Mouse (Mus musculus) ES-Bruce4 (cell line): Measurements from ENCODE around the gene Elfn1. TPM values are rescaled to one million over a fixed set of nuclear protein-coding genes. Genes with fewer than 3 reads are reported as not detected.

ENCODE experiments used
- H3K27ac ChIP-seq: 2 replicates; pipeline ENCODE4 v1.5.1; 2012; ENCODE audit warnings: low read length, inconsistent platforms; ENCODE audit not compliant: insufficient read depth
- H3K27me3 ChIP-seq: 2 replicates; pipeline ENCODE4 v1.6.1; 2012; ENCODE audit warnings: mild to moderate bottlenecking, low read length, inconsistent platforms; ENCODE audit not compliant: control insufficient read depth, poor library complexity, insufficient read depth, severe bottlenecking
- H3K36me3 ChIP-seq: 2 replicates; pipeline ENCODE4 v1.6.1; 2012; ENCODE audit warnings: inconsistent platforms, mild to moderate bottlenecking, low read length, moderate library complexity; ENCODE audit not compliant: control insufficient read depth, poor library complexity, insufficient read depth, severe bottlenecking
- H3K4me1 ChIP-seq: one replicate; pipeline ENCODE4 v1.8.1; 2011; ENCODE audit warnings: low read length; ENCODE audit not compliant: control insufficient read depth, insufficient read depth
- H3K4me3 ChIP-seq: 2 replicates; pipeline ENCODE4 v1.5.1; 2011; ENCODE audit warnings: low read depth, mild to moderate bottlenecking, low read length
- H3K9ac ChIP-seq: 2 replicates; pipeline ENCODE4 v1.6.1; 2012; ENCODE audit warnings: low read depth, mild to moderate bottlenecking, inconsistent platforms; ENCODE audit not compliant: poor library complexity, severe bottlenecking
- H3K9me3 ChIP-seq: replicated peaks from 2 replicates; pipeline ENCODE4 v1.6.1; 2012; ENCODE audit warnings: mild to moderate bottlenecking, low read length, inconsistent platforms; ENCODE audit not compliant: control insufficient read depth, poor library complexity, insufficient read depth, severe bottlenecking
- CTCF ChIP-seq: IDR thresholded peaks from one replicate; pipeline ENCODE4 v1.8.1; 2011; ENCODE audit warnings: low read depth, low read length
- EP300 ChIP-seq: IDR thresholded peaks from 2 replicates; pipeline ENCODE4 v1.6.1; 2011; ENCODE audit warnings: low read depth, low read length; ENCODE audit not compliant: insufficient read depth
- POLR2A ChIP-seq: IDR thresholded peaks from one replicate; pipeline ENCODE4 v1.8.1; 2011; ENCODE audit warnings: low read length; ENCODE audit not compliant: insufficient read depth
- polyA plus RNA-seq: library from polyadenylated mRNA; stranded (reverse); fragments of >200 nt; gene quantifications from 2 replicates; pipeline ENCODE4 v1.2.4, GENCODE M21; 2011; ENCODE audit warnings: low read depth; ENCODE audit not compliant: missing spikeins, insufficient read depth, insufficient read length

Gene Elfn1
- polyA plus RNA-seq, 1 experiment, result 0.15 TPM

DNA sequence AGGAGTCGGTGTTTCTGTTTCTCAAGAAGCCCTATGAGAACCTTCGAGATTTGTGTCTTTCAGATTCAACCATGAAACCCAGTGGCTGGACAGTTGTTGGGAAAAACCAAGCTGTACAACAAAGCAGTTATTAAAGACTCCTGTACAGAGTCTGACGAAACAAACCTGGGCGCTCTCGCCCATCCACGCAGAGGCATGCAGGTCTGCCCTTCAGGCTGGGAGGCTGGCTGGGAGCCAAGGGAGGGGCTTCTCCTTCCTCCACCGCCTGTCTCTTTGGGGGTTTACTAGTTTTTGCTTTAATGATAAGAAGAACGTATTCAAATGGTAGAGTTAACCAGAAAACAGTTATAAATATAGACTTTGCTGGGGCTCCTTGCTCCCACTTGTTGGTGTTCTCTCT is 99.1 kb downstream of the Elfn1 start:
- no peaks in the 10 kb centered on the region for H3K4me1 ChIP-seq
- H3K27ac ChIP-seq, result no peak overlapping the region
- no peak overlapping the region for H3K9ac ChIP-seq
- H3K9me3 ChIP-seq, result no peaks in the 10 kb centered on the region
- no peaks in the 10 kb centered on the region for H3K27me3 ChIP-seq
- TF ChIP-seq POLR2A (no peak), CTCF (no peak), EP300 (no peak)
- H3K4me3 ChIP-seq, result no peak overlapping the region
- H3K36me3 ChIP-seq, result no peaks in the 10 kb centered on the region

DNA sequence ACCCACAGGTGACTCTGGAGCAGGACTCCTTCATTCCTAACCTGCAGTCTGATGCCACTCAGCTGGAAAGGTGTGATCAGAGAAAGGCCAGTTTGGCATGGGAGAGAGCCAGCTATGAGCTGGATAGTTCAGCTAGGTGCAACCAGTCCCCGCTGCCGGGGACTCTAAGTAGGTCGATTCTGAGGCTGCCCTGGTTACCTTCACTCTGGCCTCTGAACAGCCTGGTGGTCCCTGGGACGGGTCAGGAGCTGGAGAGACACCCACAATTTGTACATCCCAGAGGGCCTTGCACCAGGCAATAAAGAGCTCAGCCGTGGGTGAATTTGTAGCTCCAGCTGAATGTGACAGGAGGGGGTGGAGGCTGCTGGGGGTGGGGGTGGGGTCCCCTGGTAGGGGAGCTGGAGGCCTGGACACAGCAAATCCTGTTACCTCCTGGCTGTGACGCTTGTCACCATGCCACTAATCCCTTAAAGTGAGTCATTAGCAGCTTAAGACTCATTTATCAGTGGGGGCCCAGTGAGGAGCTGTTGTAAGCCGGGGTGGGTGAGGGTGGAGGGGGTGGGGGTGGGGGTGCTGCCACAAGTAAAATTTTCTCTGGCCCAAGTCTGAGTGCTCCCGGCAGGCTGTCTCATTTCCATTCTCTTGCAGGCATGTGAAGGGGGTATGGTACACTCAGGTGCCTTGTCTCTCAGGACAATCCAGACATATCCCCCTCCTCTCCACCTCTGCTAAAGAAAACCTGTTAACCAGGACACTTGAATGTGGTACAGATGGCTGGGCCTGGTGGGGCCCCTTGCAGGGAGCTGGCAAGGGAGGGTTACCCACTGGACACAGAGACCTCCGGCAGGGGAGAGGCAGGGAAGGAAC is 100.1 kb downstream of the Elfn1 start:
- Histone ChIP-seq H3K4me3 (no peak overlapping the region), H3K9ac (no peak overlapping the region), H3K27me3 (no peaks in the 10 kb centered on the region), H3K4me1 (no peaks in the 10 kb centered on the region), H3K36me3 (no peaks in the 10 kb centered on the region), H3K27ac (no peak overlapping the region), H3K9me3 (no peaks in the 10 kb centered on the region)
- TF ChIP-seq POLR2A, result no peak
- TF ChIP-seq CTCF, result no peak
- TF ChIP-seq EP300, result no peak

DNA sequence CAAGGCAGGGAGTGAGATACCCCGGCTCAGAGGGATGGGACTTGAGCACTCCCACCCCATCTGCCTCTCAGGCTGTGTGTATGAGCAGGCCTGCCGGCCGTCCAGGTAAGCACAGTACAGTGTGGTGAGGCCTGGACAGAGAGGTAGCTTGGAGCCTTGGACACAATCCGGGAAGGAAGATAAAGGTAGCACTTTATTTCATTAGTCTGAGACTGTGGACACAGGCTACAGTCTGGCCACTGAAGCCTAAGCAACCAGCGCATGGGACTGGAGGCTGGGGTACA is 100.7 kb downstream of the Elfn1 start:
- Histone ChIP-seq H3K9ac (no peak overlapping the region), H3K36me3 (no peaks in the 10 kb centered on the region), H3K27ac (no peak overlapping the region), H3K27me3 (no peaks in the 10 kb centered on the region), H3K9me3 (no peaks in the 10 kb centered on the region), H3K4me1 (no peaks in the 10 kb centered on the region), H3K4me3 (no peak overlapping the region)
- no peak for TF ChIP-seq CTCF
- TF ChIP-seq EP300, result no peak
- TF ChIP-seq POLR2A, result no peak

DNA sequence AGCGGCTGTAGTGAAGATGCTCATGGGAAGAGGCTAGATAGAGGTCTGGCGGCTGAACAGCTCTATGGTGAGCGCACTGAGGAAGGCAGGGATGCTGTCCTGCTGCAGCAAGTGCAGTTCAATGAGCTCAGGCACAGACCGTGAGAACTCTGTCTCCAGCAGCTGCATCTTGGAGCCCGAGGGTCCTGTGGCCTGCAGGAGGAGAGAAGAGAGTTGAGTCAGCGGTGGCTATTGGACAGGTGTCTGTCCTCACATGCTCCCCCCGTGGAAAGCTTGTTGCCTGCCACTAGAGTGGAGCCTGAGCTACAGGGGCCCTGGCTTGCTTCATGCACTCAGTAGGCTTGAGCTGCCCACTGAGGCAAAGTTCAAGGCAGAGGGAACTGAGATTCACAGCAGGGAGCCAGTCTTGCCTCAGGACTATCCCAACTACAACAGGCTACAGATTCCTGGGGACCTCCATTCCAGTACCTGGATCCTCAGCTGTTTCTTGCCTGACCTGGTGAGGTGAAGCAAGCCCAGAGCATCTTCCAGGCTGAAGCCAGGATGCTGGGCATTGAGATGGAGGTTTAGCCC is 101.4 kb downstream of the Elfn1 start:
- Histone ChIP-seq H3K27me3 (no peaks in the 10 kb centered on the region), H3K9me3 (no peaks in the 10 kb centered on the region), H3K36me3 (no peaks in the 10 kb centered on the region), H3K4me1 (no peaks in the 10 kb centered on the region), H3K4me3 (no peak overlapping the region), H3K27ac (no peak overlapping the region), H3K9ac (no peak overlapping the region)
- TF ChIP-seq POLR2A (no peak), CTCF (no peak), EP300 (no peak)

DNA sequence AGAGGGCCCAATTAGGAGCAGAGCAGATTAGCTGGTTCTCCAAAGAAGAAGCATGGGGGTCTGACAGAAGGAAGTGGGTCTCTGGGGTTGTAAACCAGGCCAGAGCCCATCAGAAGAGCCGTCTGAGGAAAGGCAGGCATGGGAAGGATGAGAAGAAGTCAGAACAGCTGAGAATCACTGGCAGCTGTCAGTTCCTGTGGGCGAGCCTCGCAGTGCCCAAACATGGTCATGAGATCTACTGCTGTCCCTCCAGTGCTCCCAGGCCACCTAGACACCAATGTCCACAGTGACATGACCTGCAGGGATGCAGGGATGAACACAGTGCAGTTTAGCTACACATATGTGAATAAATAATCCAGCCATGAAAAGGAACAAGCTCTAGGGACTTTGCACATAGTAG is 102.7 kb downstream of the Elfn1 start:
- H3K27me3 ChIP-seq, result no peaks in the 10 kb centered on the region
- no peak overlapping the region for H3K4me3 ChIP-seq
- TF ChIP-seq EP300, result no peak
- no peak for TF ChIP-seq CTCF
- no peak for TF ChIP-seq POLR2A
- H3K36me3 ChIP-seq, result no peaks in the 10 kb centered on the region
- H3K9me3 ChIP-seq, result no peaks in the 10 kb centered on the region
- no peaks in the 10 kb centered on the region for H3K4me1 ChIP-seq
- no peak overlapping the region for H3K9ac ChIP-seq
- no peak overlapping the region for H3K27ac ChIP-seq

DNA sequence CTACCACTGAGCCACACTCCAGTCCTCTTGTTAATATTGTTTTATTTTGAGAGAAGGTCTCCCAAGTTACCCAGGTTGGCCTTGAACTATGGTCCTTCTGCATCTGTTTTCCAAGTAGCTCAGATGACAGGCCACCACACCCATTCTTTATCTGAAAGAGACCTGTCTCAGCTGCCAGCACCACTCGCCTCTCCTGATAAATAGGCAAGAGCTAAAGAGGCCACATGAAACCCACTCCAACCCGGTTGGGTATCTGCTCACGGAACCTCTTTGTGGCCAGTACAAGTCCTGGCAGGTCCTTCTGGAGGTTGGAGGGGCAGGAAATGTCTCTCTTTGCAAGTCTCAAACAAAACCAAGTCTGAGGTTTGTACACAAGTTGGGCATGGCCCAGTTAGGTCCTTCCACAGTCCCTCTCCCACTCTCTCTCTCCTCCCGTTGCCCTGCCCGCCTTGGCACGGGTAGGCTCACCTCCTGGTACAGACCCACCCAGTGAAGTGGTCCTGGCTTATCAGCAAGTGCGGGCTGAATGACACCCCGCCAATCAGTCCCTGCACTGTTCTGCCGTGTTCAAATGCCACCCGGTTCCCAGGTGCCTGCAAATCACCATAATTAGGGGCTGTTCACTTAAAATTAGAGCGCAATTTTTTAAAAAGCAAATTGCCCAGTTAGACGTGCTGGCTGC is 104.7 kb downstream of the Elfn1 start:
- Histone ChIP-seq H3K9ac (no peak overlapping the region), H3K27ac (no peak overlapping the region), H3K27me3 (no peaks in the 10 kb centered on the region), H3K4me3 (no peak overlapping the region), H3K4me1 (no peaks in the 10 kb centered on the region), H3K9me3 (no peaks in the 10 kb centered on the region), H3K36me3 (no peaks in the 10 kb centered on the region)
- no peak for TF ChIP-seq EP300
- TF ChIP-seq CTCF, result no peak
- TF ChIP-seq POLR2A, result no peak
